Mouse (Mus musculus) heart, postnatal 36 days (tissue): ENCODE measurements around the gene Foxs1. TPM values are rescaled to one million over a fixed set of nuclear protein-coding genes. Genes with fewer than 3 reads are reported as not detected.

Experiments
- DNase-seq, 2 experiments: peaks; one replicate each; pipeline ENCODE4 v3.0.0; 2021 to 2022
- intact Hi-C: fragments of 180-260 bp; cut with DNase I; formaldehyde crosslinking; loops from one replicate; pipeline ENCODE4 v1.15.1; 2025
- total RNA-seq, 2 experiments: library from RNA; stranded (reverse); gene quantifications; 2 replicates each; pipeline ENCODE4 v1.2.3; 2021

Foxs1 gene
- total RNA-seq, 2 experiments from 2014 or later, result 2.8 to 3.6 TPM

- peak; percentile 57 to 66 for DNase-seq
- intact Hi-C loops, result no loop called here
These were observed 2.7 kb downstream of the Foxs1 start for GRCm38 (mm10) chr2:152930276-152930675.

- no peak for DNase-seq
- intact Hi-C loops, result no loop called here
These were observed 4.0 kb downstream of the Foxs1 start for GRCm38 (mm10) chr2:152928988-152929370.

GRCm38 (mm10) chr2:152928219-152928987, 4.6 kb downstream of the Foxs1 start:
- DNase-seq, result no peak
- intact Hi-C loops, result no loop called here

GRCm38 (mm10) chr2:152927371-152927770, 5.6 kb downstream of the Foxs1 start:
- intact Hi-C loops, result no loop called here
- no peak for DNase-seq

- intact Hi-C loops, result no loop called here
- no peak for DNase-seq
These were observed 6.1 kb downstream of the Foxs1 start for GRCm38 (mm10) chr2:152926896-152927295.

GRCm38 (mm10) chr2:152925189-152925872, 7.7 kb downstream of the Foxs1 start:
- intact Hi-C loops, result no loop called here
- peak; percentile 74 to 77 for DNase-seq

GRCm38 (mm10) chr2:152924543-152924942, 8.5 kb downstream of the Foxs1 start:
- DNase-seq, result no peak
- intact Hi-C loops, result no loop called here

- no peak for DNase-seq
- intact Hi-C loops, result no loop called here
These were observed 8.9 kb downstream of the Foxs1 start for GRCm38 (mm10) chr2:152924128-152924527.

GRCm38 (mm10) chr2:152923621-152924020, 9.4 kb downstream of the Foxs1 start:
- DNase-seq, result no peak
- intact Hi-C loops, result no loop called here

- intact Hi-C loops, result no loop called here
- no peak for DNase-seq
These were observed 10.6 kb downstream of the Foxs1 start for GRCm38 (mm10) chr2:152922376-152922775.

GRCm38 (mm10) chr2:152917671-152918070, 15.3 kb downstream of the Foxs1 start:
- intact Hi-C loops, result no loop called here
- no peak for DNase-seq

- intact Hi-C loops, result no loop called here
- DNase-seq, result no peak
These were observed 16.9 kb downstream of the Foxs1 start for GRCm38 (mm10) chr2:152916111-152916510.

- no peak for DNase-seq
- intact Hi-C loops, result loop anchor here (2.0 kb wide), 1 partner anchor 229 kb away; no protein-coding TSS in a partner anchor
These were observed 17.6 kb downstream of the Foxs1 start for GRCm38 (mm10) chr2:152915453-152915852.

GRCm38 (mm10) chr2:152914310-152915120, 18.5 kb downstream of the Foxs1 start:
- intact Hi-C loops, result loop anchor here (1.0 to 2.0 kb wide), 3 partner anchors 19 to 230 kb away; partner anchors contain the start of genes Foxs1 and Pdrg1
- peak; percentile 86 to 89 for DNase-seq

- intact Hi-C loops, result no loop called here
- DNase-seq, result no peak
These were observed 19.5 kb downstream of the Foxs1 start for GRCm38 (mm10) chr2:152913471-152913870.

GRCm38 (mm10) chr2:152911432-152911831, 21.6 kb downstream of the Foxs1 start:
- no peak for DNase-seq
- intact Hi-C loops, result no loop called here

GRCm38 (mm10) chr2:152911031-152911430, 22.0 kb downstream of the Foxs1 start, which contains the start of gene Mylk2:
Gene Mylk2, plus strand, starts transcription at chr2:152911352.
- intact Hi-C loops, result no loop called here
- no peak for DNase-seq

GRCm38 (mm10) chr2:152909848-152910247, 23.2 kb downstream of the Foxs1 start:
- no peak for DNase-seq
- intact Hi-C loops, result loop anchor here (5.0 kb wide), 1 partner anchor 32 kb away; no protein-coding TSS in a partner anchor

GRCm38 (mm10) chr2:152907114-152907943, 25.7 kb downstream of the Foxs1 start:
- no peak for DNase-seq

More at GRCm38 (mm10) chr2:152907114-152907943, 25.7 kb downstream of the Foxs1 start:
- intact Hi-C loops, result loop anchor here (5.0 kb wide), 1 partner anchor 35 kb away; no protein-coding TSS in a partner anchor
